Mouse (Mus musculus) kidney, adult 2 months (tissue): ENCODE data around the gene Mast4.

Source experiments
- CTCF ChIP-seq: fragments of 200-500 bp; conservative IDR thresholded peaks from 2 replicates; pipeline ENCODE4 v1.5.1; 2011; ENCODE audit warnings: low read depth, mild to moderate bottlenecking, control low read depth, low read length, moderate library complexity, mixed read lengths; ENCODE audit not compliant: insufficient read depth, insufficient read length
- POLR2A ChIP-seq: fragments of 200-500 bp; IDR thresholded peaks from one replicate; pipeline ENCODE4 v1.6.1; 2011; ENCODE audit warnings: low read depth, low read length, control low read depth

GRCm38 (mm10) chr13:102774786-102775201, 559.5 kb downstream of the Mast4 start:
- no peak for TF ChIP-seq CTCF
- TF ChIP-seq POLR2A = no peak
